Mouse (Mus musculus) brain, embryonic 14.5 days (tissue): ENCODE results near the gene Gm20449. TPM values are rescaled to one million over a fixed set of nuclear protein-coding genes. Genes with fewer than 3 reads are reported as not detected.

Source experiments
- polyA plus RNA-seq: library from polyadenylated mRNA; depleted of rRNA; stranded (reverse); fragments of >200 nt; gene quantifications from 2 replicates; pipeline ENCODE4 v1.2.3, GENCODE M21; 2012; rRNA removed

The Gm20449 gene
- polyA plus RNA-seq, 1 experiment = 0.07 TPM

Other genes with a start within 250 kb of the Gm20449 start
- gene AI987944, start 106.0 kb downstream of the Gm20449 start, polyA plus RNA-seq = 3.9 and 4.0 TPM in 2 replicates
- 0.15 and 0.23 TPM in 2 replicates for gene Vmn2r57, start 50.7 kb downstream of the Gm20449 start, polyA plus RNA-seq
- gene AW146154, start 473 bp upstream of the Gm20449 start, polyA plus RNA-seq = 5.5 and 5.9 TPM in 2 replicates
- not detected in 2 replicates for gene Gm6871, start 74.2 kb upstream of the Gm20449 start, polyA plus RNA-seq
- 15.2 and 16.1 TPM in 2 replicates for gene 2610021A01Rik, start 99.8 kb upstream of the Gm20449 start, polyA plus RNA-seq
- gene Zfp788, start 133.8 kb upstream of the Gm20449 start, polyA plus RNA-seq = 16.1 and 18.5 TPM in 2 replicates